Mouse (Mus musculus) leukemia stem cell, adult 10-12 weeks (primary cell): ENCODE data around the gene Taf3. TPM values are rescaled to one million over a fixed set of nuclear protein-coding genes. Genes with fewer than 3 reads are reported as not detected.

ENCODE experiments used
- polyA plus RNA-seq: library from polyadenylated mRNA; stranded (reverse); fragments of >175 nt; gene quantifications from 2 replicates; pipeline ENCODE4 v1.2.3, GENCODE M21; 2012; ENCODE audit warnings: low replicate concordance

Gene Taf3
- polyA plus RNA-seq: 21.3 and 28.3 TPM in 2 replicates

DNA sequence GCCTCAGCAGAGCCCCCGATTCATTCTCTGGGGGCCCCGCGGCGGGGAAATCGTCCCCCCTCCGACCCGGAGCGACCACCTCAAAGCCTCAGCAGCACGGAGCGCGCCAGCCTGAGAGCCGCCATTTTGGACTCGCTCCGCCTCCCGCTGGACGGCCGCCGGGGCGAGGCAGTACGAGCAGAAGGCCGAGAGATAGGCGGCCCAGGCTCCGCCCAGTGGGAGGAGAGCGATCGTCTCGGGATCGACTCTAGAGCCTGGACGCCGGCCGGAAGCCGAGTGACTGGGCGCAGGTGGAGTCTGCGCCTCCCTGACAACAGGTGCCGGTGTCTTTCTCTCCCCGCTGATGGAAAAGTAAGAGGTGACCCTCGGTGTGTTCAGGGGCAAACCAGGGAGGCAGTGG is at the start of gene Taf3:
TSS of gene Taf3 (minus strand) at position 136 of the 400 bp plus-strand sequence.

DNA sequence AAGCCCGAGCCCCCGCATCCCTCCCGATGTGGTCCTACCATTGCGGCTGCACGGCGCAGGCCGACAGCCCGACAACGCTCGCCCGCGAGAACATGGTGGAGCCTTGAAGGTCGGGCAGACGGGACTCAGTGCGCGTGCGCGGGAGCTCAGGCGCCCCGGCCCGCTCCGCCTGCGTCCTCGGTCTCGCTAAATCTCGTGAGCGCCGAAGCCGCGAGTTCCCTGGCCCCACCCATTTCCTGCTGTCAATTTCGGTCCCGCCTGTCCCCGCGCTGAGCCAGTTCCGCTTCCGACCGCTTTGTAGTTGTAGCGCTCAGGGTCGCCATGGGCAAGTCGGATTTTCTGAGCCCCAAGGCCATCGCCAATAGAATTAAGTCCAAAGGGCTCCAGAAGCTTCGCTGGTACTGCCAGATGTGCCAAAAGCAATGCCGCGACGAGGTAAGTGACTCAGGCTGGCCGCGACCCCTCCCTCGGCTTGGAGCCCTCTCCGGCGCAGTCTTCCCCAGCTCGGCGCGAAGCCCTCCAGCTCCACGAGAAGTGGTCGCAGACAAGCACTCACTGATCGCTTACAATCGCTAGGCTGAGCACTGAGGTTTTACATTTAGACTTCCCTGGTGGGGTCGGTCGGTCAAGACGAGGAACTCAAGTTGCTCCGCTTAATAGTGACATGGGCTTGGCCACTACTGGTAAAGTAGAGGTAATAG is 32.1 kb upstream of the Taf3 start, which contains the start of the genes Atp5c1 and Kin:
TSS of gene Atp5c1 (minus strand) at position 201 of the 701 bp plus-strand sequence.
TSS of gene Kin (plus strand) at position 284 of the 701 bp plus-strand sequence.

GRCm38 (mm10) chr2:9889651-9890183 is 158.7 kb downstream of the Taf3 start, which contains the start of gene Gata3:
Gata3 (minus strand) TSS chr2:9890034.

GRCm38 (mm10) chr2:9888913-9889650 is 159.3 kb downstream of the Taf3 start, which contains the start of gene 9230102O04Rik:
9230102O04Rik (minus strand) TSS chr2:9889540.

DNA sequence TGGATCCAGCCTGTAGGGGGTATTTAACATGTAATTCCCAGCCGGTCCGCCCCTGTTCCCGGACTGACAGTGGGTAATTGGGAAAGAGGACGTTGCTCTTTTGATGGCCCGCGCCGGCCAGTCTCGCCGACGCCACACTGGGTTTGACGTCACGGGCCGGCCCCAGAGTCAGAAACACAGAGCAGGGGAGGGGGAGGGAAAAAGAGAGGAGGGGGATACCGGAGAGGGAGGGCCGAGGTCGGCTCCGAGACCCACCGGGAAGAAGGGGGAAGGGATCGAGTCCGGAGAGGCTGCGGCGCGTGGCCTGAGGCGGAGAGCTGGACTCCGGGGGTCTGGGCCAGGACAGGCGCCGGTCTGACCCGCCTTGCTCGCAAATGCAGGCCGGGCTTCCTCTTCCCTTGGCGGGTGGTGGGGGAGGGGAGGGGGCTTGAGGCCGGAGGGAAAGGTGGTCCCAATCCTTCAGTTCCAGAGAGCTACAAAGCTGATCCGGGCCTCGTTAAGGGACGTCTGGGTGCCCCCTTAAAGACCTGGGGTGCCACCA is 167.3 kb downstream of the Taf3 start, which contains the start of gene 4930412O13Rik:
TSS of gene 4930412O13Rik (plus strand) at position 202 of the 541 bp plus-strand sequence.

Other genes with a start within 250 kb of the Taf3 start
- gene 4930412O13Rik, start 167.3 kb downstream of the Taf3 start, polyA plus RNA-seq: not detected in 2 replicates
- not detected in 2 replicates for gene 9230102O04Rik, start 159.1 kb downstream of the Taf3 start, polyA plus RNA-seq
- gene Gata3, start 158.6 kb downstream of the Taf3 start, polyA plus RNA-seq: 18.7 and 25.6 TPM in 2 replicates
- 5.4 and 31.6 TPM in 2 replicates for gene Atp5c1, start 31.9 kb upstream of the Taf3 start, polyA plus RNA-seq
- 1.3 and 1.6 TPM in 2 replicates for gene Kin, start 32.0 kb upstream of the Taf3 start, polyA plus RNA-seq
- 0.06 TPM in 1 of 2 replicates, not detected in the other for gene Itih2, start 82.8 kb upstream of the Taf3 start, polyA plus RNA-seq
- 0.08 TPM in 2 replicates for gene Itih5, start 105.0 kb upstream of the Taf3 start, polyA plus RNA-seq